Mouse (Mus musculus): Measurements from ENCODE around the gene Wnk1. TPM values are rescaled to one million over a fixed set of nuclear protein-coding genes. Genes with fewer than 3 reads are reported as not detected.

Wnk1 gene
- total and polyA plus RNA-seq, 3 experiments, result 31.6 to 735 (median 104) TPM

DNA sequence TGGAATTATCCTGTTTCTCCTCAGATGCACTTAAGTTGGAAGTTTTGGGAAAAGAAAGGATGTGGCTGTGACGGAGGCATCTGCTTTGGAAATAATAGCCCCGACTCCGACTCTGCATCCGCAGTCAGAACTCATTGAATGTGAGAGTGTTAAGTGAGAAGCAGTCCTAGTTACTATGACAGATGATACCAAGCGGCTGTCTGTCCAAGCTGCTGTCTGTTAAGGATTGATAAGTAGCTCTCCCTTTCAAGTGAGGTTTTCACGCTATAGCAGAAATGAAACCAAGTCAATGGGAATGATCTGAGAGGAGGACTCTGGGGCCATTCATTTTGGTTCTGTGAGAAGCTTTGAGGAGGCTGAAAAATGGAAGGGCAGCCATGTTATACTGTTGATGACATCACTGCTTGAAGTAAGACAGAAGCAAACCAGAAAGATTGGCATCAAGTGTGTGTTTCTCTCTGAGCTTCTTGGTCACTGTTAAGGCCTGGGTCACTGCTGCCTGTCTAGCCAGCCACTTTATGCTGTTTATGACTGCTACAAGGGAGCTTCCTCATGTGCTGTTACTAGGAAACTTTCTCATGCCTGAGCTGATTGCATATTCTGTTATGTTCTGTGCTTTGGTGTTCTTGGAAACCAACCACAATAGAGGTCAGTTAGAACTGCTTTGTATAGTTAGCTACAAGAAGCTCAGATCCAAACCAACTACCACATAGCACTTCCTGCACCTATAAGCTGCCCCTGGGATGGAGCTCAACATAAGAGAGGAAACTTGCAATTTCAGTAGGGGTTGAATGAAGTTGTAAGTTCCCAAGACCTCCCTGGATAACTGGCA is 38.4 kb upstream of the Wnk1 start:
- no peak overlapping the region for H3K9ac ChIP-seq (ENCODE audit: control insufficient read depth, low read depth, low read length, poor library complexity, severe bottlenecking)
- no peaks in the 10 kb centered on the region for H3K27me3 ChIP-seq (ENCODE audit: control insufficient read depth in 1 of 2, insufficient read depth in 2 of 2, low read length in 2 of 2)
- no peaks in the 10 kb centered on the region for H3K9me3 ChIP-seq (replicated peaks; ENCODE audit: insufficient read depth, low read length)
- no peaks in the 10 kb centered on the region for H3K36me3 ChIP-seq (ENCODE audit: control insufficient read depth in 1 of 2, insufficient read depth in 2 of 2, low read length in 2 of 2)
- no peak for TF ChIP-seq SMC3 (IDR thresholded peaks at IDR 0.05; ENCODE audit: low read depth, low read length)
- TF ChIP-seq POLR2AphosphoS2 (IDR thresholded peaks at IDR 0.05; ENCODE audit: low read length), result no peak
- no peak for TF ChIP-seq ETS1 (IDR thresholded peaks at IDR 0.05; ENCODE audit: low read depth, low read length)
- no peak for TF ChIP-seq JUND (IDR thresholded peaks at IDR 0.05; ENCODE audit: low read depth, low read length)
- no peak for TF ChIP-seq MEF2A (IDR thresholded peaks at IDR 0.05; ENCODE audit: extremely low read depth, insufficient replicate concordance, low read depth, low read length, poor library complexity, severe bottlenecking)
- no peak for TF ChIP-seq RAD21 (IDR thresholded peaks at IDR 0.05; ENCODE audit: low read depth, low read length)
- no peak for TF ChIP-seq ZKSCAN1 (IDR thresholded peaks at IDR 0.05; ENCODE audit: low read depth, low read length)
- no peak for TF ChIP-seq MAFK (IDR thresholded peaks at IDR 0.05; ENCODE audit: borderline replicate concordance, low read depth, low read length)
- H3K27ac ChIP-seq (ENCODE audit: control insufficient read depth, low read depth, low read length), result no peak overlapping the region
- DNase-seq (ENCODE audit: low read depth, low spot score), result peak; percentile 9
- no peaks in the 10 kb centered on the region for H3K4me1 ChIP-seq (ENCODE audit: control insufficient read depth in 1 of 2, insufficient read depth in 2 of 2, low read length in 2 of 2)
- H3K79me2 ChIP-seq (ENCODE audit: control insufficient read depth, insufficient read depth, low read length, poor library complexity), result no peaks in the 10 kb centered on the region
- no peak overlapping the region for H3K4me3 ChIP-seq (ENCODE audit: control insufficient read depth in 1 of 2, insufficient read depth in 1 of 2, low read depth in 2 of 2, low read length in 2 of 2)

GRCm38 (mm10) chr6:120072630-120073029 is 34.2 kb upstream of the Wnk1 start:
- no peaks in the 10 kb centered on the region for H3K36me3 ChIP-seq (ENCODE audit: control insufficient read depth in 1 of 2, insufficient read depth in 2 of 2, low read length in 2 of 2)
- no peaks in the 10 kb centered on the region for H3K79me2 ChIP-seq (ENCODE audit: control insufficient read depth, insufficient read depth, low read length, poor library complexity)
- DNase-seq (ENCODE audit: low read depth, low spot score), result peak; percentile 44
- H3K4me1 ChIP-seq (ENCODE audit: control insufficient read depth in 1 of 2, insufficient read depth in 2 of 2, low read length in 2 of 2), result no peaks in the 10 kb centered on the region
- H3K9ac ChIP-seq (ENCODE audit: control insufficient read depth, low read depth, low read length, poor library complexity, severe bottlenecking), result no peak overlapping the region
- no peaks in the 10 kb centered on the region for H3K9me3 ChIP-seq (replicated peaks; ENCODE audit: insufficient read depth, low read length)
- H3K27ac ChIP-seq (ENCODE audit: control insufficient read depth, low read depth, low read length), result no peak overlapping the region
- H3K27me3 ChIP-seq (ENCODE audit: control insufficient read depth in 1 of 2, insufficient read depth in 2 of 2, low read length in 2 of 2), result no peaks in the 10 kb centered on the region
- H3K4me3 ChIP-seq (ENCODE audit: control insufficient read depth in 1 of 2, insufficient read depth in 1 of 2, low read depth in 2 of 2, low read length in 2 of 2), result no peak overlapping the region
- TF ChIP-seq ZC3H11A (IDR thresholded peaks at IDR 0.05; ENCODE audit: low read depth, low read length) (no peak), TCF12 (IDR thresholded peaks at IDR 0.05; ENCODE audit: low read depth, low read length) (no peak), NRF1 (IDR thresholded peaks at IDR 0.05; ENCODE audit: insufficient read depth, low read depth, low read length, poor library complexity, severe bottlenecking) (no peak), HCFC1 (IDR thresholded peaks at IDR 0.05; ENCODE audit: low read depth, low read length) (no peak), POLR2A (IDR thresholded peaks at IDR 0.05; ENCODE audit: control insufficient read depth in 1 of 2, insufficient read depth in 1 of 2, low read depth in 1 of 2, low read length in 2 of 2, poor library complexity in 1 of 2) (no peak), ZNF384 (IDR thresholded peaks at IDR 0.05; ENCODE audit: low read depth, low read length) (no peak), NELFE (IDR thresholded peaks at IDR 0.05; ENCODE audit: low read depth, low read length) (no peak), USF2 (IDR thresholded peaks at IDR 0.05; ENCODE audit: borderline replicate concordance in 1 of 2, insufficient read depth in 1 of 2, low read depth in 1 of 2, low read length in 2 of 2) (no peak), ZKSCAN1 (IDR thresholded peaks at IDR 0.05; ENCODE audit: low read depth, low read length) (no peak), MXI1 (IDR thresholded peaks at IDR 0.05; ENCODE audit: low read depth, low read length) (no peak), GABPA (IDR thresholded peaks at IDR 0.05; ENCODE audit: low read depth, low read length) (no peak), CTCF (IDR thresholded peaks at IDR 0.05 in 2 of 3, conservative IDR thresholded peaks at IDR 0.05 in 1 of 3; ENCODE audit: control insufficient read depth in 1 of 3, insufficient read depth in 1 of 3, low read depth in 2 of 3, low read length in 3 of 3, poor library complexity in 1 of 3, severe bottlenecking in 1 of 3) (no peak), POLR2AphosphoS2 (IDR thresholded peaks at IDR 0.05; ENCODE audit: low read length) (no peak), EP300 (IDR thresholded peaks at IDR 0.05; ENCODE audit: low read depth in 1 of 2, low read length in 2 of 2) (no peak), SMC3 (IDR thresholded peaks at IDR 0.05; ENCODE audit: low read depth, low read length) (no peak), UBTF (IDR thresholded peaks at IDR 0.05; ENCODE audit: borderline replicate concordance, insufficient read depth, low read depth, low read length) (no peak), MAFK (IDR thresholded peaks at IDR 0.05; ENCODE audit: borderline replicate concordance, low read depth, low read length) (no peak)
